Mouse (Mus musculus) layer of hippocampus, postnatal 25 days (tissue): ENCODE measurements around the gene Kifc3. TPM values are rescaled to one million over a fixed set of nuclear protein-coding genes. Genes with fewer than 3 reads are reported as not detected.
"Not testable (repeated sequence)": the region's sequence is repeated elsewhere in the genome, so short reads cannot be mapped to it uniquely, and the experiment has no call there.

Experiments used
- DNase-seq, 2 experiments: peaks; one replicate each; pipeline ENCODE4 v3.0.0; 2022; ENCODE audit warnings: mixed read lengths in 2 of 2, low spot score in 1 of 2; ENCODE audit errors: extremely low spot score in 1 of 2
- total RNA-seq, 2 experiments: library from RNA; stranded (reverse); gene quantifications; 2 replicates each; pipeline ENCODE4 v1.2.3; 2021

Gene Kifc3
- total RNA-seq, 2 experiments from 2014 or later: 54.2 to 63.7 TPM

DNA sequence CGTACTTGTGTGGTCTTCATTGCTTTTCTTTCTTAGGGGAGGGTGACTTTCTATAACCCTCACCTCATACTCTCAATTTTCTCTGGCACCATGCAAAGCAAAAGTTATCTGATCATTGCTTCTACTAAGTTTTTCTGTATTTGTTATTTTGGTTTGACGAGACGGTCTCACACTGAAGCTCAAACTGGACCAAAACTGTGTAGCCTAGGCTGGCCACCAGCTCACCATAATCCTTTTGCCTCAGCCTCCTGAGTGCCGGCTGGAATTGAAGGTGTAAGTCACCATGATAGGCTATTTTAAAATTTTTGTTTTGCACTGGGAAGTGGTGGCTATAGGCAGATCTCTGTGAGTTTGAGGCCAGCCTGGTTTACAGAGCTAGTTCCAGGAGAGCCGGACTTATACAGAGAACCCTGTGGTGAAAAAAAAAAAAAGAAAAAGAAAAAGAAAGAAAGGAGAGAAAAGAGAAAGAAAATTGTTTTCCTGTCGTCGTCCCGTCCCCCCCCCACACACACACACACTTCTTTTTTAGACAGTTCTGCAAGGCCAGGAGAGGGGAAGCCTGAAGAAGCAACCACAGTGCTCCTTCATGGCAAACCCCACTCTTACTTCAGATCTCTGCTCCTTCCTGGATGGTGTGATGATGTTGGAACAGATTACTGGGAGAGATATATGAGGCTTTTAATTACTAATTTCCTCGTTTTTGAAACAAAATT is 870 bp upstream of the Kifc3 start:
- no peak for DNase-seq

DNA sequence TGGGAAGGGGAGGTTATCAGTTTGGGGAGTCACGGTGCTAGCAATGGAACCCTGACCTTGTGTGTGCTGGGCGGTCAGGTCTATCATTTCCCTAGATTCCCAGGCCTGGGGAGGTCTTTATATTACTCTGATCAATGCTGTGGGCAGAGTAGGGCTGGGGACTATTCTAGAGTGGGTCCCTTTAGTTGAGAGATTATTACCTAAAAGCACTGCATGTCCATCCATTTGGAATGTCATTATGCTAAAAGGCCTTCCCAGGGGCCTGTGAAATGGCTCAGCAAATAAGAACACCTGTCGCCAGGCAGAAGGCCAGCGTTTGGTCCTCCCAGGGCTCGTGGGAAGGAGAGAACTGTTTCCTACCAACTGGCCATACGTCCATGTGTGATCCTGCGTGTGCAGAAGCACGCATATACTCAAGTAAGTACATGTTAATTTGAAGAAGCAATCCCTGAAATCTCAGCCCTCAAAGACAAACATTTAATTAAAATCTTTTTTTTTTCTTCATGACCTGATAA is 499 bp downstream of the Kifc3 start:
- no peak for DNase-seq

DNA sequence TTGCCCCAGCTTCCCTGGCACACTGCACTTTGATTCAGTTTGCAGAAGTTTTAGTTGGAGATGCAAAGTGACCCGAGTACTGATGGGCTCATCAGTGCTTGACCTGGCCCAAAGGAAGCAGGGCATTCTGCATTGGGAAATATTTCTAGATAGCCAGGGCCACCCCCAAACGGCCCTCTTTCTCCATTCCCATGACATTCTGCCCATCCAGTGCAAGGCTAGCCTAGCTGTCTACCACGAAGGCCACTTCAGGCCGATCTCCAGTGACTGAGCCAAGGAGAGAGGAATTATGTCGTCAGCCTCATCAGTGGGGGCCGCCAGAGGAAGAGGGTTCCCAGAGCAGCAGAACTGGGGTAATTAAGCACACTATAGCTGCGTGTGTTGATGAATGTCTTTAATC is 1.1 kb downstream of the Kifc3 start:
- no peak for DNase-seq

DNA sequence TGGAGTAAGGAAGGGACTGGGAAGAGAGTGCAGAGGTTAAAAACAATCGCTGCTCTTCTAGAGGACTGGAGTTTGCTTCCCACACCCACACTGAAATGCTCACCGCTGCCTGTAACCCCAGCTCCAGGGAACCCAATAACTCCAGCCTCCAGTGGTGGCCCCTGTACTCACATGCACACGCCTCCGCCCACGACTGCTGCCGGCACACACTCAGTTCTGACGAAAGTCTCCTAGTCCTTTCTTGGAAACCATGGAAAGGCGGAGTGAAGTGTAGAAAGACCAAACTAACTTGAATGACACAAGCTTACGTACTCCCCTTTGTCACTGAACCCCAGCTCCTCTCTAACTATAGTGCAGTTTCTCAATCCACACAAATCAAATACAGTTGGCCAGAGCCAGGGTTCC is 2.6 kb downstream of the Kifc3 start:
- no peak for DNase-seq

DNA sequence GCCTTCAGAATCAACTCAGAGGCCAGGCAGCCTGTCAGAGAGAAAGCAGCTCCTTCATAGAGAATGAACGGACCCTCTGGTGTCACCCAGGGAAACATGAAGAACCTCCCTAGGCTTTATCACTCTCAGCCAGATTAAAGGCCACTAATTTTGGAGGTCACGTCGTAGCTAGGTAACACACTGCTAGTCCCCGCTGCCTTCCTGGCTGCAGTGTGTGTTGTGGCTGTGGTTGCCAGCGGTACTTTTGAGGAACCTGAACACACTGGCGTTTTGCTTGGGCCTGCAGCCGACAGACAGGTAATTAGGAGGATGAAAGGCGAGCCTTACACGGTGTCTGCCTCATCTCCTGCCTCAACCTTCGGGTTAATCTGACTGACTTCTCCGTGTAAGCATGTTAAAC is 6.9 kb downstream of the Kifc3 start:
- DNase-seq: no peak

DNA sequence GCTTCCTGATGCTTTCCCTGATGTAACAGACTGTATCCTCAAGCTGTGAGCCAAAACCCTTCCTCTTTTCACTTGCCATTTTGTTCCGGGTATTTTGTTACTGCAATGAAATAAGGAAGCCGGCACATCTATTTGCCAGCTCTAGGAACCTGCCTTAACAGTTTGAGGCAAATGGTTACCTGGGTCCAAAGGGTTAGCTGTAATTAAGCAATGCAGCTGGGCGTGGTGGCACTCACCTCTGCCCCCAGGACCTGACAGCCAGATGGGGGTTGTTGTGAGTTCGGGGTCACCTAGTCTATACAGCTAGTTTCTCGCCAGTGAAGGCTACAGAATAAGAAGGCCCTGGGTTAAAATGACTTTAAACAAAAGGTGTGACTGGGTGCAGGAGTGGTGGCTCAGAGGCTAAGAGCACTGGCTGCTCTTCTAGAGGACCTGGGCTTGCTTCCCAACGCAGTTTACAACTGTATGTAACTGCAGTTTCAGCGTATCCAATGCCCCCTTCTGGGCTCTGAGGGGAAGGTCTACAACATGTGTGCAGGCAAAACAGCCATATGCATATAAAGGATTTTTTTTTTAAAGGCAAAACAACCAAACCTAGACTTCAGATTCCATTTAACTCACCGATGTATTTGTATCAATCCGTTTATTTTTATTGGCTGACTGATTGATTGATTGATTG is 11.0 kb downstream of the Kifc3 start:
- DNase-seq: no peak

DNA sequence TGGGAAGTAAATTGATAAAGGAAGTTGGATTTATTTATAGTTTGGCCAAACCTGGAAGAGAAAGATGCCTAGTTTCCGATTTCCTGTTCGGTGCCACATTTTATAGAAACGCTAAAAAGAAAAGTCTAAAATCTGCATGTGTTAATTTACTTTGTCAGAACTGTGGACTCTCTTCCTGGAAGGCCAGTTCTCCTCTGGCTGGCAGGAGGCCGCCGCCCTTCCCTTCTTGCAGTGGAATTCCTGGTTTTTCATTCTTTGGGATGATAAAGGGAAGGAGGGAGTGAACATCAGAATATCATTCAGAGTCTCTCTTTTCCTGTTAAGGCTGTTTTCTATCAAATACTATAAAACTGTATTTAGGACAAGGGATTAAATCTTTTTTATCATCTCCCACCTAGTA is 15.0 kb downstream of the Kifc3 start:
- DNase-seq: no peak

DNA sequence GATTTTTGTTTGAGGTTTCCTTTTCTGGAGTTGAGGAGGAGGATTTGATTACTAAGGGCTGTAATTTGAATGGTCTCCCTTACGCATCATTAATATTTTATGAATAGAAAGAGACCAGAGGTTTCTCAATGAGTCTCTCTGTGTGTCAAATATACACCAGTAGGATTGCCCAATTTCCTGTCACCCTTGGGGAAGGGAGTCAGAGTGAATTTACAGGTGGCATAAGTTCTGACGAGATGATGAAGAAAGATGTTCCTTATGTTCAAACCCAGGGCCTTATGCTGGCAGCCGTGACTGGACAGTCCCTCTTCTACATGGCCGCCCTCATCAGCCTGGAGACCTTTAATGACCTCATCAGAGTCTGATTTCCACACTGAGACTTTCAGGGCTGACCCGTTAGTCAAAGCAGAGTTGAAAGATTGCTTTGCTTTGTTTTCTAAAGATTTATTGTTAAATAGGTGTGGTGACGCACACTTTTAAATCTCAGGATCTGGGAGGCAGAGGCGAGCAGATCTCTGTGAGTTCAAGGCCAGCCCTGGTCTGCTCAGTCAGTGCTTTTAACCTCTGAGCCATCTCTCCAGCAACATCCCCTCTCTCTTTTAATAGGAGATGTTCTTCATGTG is 16.6 kb downstream of the Kifc3 start:
- no peak for DNase-seq

DNA sequence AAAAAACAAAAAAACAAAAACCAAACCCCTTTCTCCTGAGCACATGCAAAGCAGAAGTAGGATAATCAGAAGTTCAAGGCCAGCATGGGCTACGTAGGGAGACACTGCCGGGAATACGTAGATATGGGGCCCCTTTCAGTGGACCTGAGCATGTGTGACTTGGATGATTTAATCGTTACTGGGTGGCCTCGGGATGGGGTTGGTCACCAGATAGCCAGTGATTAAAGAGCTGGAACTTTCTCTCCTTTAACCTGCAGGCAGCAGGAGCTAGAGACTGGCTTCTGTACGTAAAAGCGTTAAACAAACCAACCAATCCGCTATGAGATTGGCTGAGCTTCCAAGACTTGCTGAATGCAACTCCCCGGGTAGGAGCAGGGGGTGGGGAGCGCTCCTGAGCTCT is 17.5 kb downstream of the Kifc3 start:
- DNase-seq: no peak

DNA sequence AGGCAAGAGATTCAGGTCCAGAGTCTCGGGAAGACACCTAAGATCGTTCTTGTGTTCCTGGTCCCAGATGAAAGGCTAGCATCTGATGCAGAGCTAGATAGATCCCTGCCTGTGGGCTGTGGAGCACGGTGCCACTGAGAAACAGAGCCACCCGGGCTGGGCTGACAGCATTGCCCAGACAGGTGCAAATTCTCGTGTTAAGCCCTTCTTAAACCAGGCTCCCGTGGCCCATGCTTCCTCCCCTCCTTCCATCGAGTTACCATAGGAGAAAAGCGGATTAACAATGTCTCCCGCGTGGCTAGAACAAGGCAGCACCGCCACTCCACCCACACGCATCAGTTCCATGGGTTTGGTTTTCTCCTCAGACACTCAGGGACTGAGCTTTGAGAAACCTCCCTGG is 18.4 kb downstream of the Kifc3 start:
- no peak for DNase-seq

DNA sequence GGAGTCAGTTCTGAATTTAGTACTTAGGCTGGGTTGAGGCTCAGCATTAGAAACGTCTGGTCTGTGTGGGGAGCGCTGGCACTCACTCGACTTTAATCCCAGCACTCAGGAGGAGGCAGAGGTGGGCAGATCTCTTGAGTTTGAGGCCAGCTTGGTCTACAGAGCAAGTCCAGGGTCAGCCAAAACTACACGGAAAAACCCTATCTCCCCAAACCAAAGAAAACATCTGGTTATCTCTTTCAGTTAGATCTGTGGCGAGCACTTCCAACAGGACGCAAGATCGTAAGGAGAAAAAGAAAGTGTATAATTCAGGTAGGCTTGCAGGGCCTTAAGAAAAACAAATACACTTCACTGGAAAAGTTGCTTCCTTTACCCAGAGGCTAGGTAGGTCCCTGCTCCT is 20.8 kb downstream of the Kifc3 start:
- no peak for DNase-seq

DNA sequence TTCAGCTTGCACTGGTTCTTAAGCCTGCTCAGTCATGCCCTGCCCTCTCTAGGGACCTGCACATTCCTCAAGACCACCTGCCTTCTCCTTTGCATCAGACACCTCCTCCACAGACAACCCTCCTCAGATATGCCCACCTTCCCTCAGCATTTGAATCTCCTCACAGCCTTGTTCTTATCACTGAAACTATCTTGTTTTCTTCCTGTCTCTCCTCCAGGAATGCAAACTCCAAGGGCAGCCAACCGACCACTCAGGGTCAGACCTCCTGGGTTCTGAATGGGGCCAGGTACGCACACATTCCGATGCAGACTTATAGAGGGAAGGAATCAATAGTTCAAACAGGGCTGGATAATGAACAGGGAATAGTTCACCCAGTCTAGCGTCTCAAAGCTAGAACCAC is 24.4 kb downstream of the Kifc3 start:
- no peak for DNase-seq

DNA sequence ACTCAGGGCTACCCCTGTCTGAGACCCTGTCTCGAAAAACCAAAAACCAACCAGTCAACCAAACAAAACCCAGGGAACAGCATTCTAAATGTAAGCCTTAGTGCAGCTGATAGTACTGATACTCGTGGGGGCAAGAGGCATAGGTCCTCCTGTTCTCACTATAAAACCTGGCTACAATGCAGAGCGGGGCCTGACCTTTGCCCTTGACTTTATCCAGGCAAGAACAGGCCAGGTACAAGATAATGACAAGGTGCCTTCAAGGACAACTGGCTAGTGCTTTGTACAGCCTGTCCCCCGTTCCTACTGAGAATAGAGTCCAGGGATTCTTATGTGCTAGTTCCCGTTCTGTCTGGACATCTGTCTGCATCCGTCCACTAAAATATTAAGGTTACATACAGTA is 25.6 kb downstream of the Kifc3 start:
- no peak for DNase-seq

DNA sequence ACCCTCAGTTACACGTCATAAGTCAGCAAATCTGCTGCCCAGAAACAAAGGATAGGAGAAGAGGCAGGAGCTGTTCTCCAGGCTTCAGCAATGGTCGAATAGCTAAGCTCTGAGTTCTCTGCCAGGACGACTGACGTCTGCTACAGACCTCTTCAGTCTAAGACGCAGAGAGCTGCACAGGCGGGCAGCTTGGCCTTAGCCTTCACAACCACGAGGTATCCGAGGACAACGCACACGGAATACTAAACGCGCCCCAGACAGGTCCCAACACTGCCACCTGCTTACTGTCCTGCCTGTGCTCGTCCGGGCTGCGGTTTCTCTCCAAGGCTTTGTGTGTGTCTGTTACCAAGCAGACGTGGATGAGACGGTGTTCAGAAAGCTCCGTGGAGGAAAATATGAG is 26.8 kb downstream of the Kifc3 start:
- peak; percentile 34 to 43 for DNase-seq

DNA sequence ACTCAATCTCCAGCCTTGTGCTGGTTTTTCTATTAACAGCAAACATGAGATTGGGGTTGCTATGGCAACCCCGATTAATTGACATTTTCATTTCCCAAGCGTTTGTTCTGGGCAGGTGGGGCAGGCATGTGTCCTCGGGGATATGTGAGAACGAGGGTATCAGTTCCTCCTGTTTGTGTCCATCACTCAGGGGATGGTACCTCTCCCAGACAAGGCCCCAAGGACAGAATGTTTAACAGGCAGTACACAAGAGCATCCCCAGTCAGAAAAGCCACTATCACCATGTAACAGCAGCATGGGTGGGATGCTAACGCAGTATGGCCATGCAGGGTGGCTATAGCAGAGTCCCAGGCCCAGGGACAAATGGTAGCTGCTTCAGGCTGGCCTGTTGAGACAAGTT is 27.3 kb downstream of the Kifc3 start:
- DNase-seq: peak in 1 of 2 experiments; percentile 8

DNA sequence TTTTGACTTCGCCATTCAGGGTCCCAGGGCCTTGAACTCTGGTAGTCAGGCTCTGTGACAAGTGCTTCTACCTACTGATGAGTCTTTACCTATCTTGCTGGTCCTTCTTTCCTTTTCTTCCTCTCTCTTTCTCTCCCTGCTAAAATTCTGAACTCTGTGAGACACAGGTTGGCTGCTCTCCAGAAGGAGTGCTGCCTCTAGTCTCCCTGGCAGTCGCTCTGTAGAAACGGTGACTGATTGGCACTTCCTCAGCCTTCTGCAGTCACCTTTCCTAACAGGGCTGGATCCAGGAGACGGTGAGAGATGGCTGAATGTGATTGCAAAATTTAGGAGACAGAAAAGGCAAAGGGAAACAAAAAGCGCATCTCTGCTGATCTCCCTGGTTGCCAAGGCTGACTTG is 30.2 kb downstream of the Kifc3 start:
- no peak for DNase-seq

DNA sequence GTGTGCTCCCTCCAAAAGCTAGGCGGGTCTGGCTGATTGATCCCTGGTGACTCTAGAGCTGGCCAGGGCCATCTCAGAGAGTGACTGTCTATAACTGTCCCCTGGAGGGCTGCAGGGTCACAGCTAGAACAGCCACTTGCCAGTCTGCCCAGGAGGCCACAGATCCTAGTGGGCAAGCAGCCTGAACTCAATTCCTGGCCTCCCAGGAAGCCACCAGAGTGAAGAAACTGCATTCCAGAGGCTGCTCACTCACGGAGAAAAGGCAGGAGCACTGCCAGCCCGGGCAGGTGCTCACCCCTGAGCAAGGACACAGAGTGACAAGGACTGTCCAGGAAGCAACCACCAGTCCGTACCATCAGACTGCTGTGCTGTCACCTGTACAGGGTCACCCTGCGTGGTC is 34.9 kb downstream of the Kifc3 start:
- DNase-seq: no peak

DNA sequence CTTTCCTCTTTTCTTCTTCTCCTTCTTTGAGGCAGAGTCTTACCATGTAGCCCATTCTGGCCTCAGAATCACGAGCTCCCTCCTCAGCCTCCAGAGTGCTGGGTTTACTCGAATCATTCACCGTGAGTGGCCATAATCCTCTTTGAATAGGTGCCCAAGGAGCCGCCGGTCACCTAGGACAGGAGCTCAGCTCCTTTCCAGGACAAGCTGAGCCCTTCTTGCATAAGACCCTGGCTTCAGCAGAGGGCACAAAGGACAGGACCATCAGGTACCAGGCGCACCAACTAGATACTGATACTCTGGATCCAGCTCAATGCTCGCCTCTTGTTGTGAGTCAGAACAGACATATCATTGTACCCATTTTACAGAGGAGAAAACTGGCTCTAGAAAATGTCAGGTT is 36.2 kb downstream of the Kifc3 start:
- no peak for DNase-seq

DNA sequence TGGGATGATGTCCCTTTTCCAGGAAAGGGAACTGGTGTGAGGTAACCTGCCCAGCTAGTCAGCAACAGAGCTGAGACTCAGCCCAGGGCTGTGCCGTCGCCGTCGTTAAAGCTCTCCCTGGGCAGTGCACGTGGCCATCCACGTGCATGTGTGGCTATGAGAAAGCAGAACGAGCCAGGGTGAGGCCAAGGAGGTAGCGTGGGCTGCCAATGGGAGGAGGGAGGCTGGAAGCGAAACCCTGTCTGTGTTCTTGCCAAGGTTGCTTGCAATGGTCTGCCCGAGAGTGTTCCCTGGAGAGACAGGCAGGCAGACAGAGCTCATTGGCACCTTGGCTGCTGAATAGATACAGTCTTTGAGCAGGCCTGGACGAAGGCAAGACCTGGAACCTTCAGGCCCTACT is 36.7 kb downstream of the Kifc3 start:
- peak in 1 of 2 experiments; percentile 22 for DNase-seq

DNA sequence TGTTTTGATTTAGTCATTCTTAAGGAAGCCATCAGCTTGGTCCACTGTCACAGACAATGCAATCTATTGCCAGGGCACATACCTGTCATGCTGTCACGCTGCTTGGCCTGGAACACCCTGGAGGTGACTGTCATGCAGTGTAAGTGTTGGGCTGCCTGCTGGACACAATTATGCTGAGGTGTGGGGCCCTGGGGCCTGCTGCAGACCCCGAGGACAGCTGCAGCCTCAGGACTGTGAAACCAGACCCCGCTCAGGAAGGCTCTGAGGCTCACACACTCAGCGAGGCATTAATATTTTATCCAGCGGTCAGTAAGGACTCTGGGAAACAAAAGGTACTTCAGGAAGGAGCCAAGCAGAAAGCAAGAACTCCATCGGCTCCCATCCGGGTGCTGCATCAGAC is 38.1 kb downstream of the Kifc3 start:
- no peak for DNase-seq

DNA sequence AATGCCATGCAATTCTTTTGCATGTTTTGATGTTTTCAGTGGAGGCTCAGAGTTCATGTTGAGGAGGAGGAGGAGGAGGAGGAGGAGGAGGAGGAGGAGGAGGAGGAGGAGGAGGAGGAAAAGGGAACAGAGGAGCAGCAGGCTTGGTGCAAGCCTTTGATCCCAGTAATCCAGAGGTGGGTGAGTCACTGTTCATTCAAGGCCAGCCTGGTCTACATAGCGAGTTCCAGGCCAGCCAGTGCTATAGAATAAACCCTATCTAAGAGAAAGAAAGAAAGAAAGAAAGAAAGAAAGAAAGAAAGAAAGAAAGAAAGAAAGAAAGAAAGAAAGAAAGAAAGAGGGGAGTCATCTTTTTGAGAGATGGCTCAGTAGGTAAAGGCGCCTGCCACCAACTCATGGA is 38.6 kb downstream of the Kifc3 start:
- not testable (repeated sequence) for DNase-seq

DNA sequence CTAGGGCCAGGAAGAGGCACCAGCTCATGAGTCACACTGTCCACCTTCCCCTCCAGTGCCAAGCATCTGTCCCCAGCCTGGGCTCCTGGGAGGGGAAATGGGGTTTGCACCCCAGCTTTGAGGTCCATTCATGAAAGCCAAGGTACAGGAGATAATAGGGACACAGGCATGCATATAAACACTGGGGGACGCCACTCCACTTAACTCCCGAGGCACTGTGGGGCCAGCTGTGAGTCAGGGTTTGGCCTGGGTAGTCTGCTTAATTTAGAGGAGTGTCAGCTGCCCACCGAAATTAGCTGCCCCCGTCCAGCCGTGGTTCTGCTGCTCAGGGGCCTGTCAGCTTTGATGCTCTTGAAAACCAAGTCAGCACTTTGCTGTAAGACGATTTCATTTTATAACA is 39.8 kb downstream of the Kifc3 start:
- DNase-seq: no peak
